Mouse (Mus musculus): ENCODE results near the gene Mkrn2os. TPM values are rescaled to one million over a fixed set of nuclear protein-coding genes. Genes with fewer than 3 reads are reported as not detected.

Mkrn2os gene
- total and polyA plus RNA-seq, 3 experiments = 0.46 TPM; not detected in 2

- no peak overlapping the region for H3K4me3 ChIP-seq (ENCODE audit: control insufficient read depth in 1 of 2, insufficient read depth in 1 of 2, low read depth in 2 of 2, low read length in 2 of 2)
- no peaks in the 10 kb centered on the region for H3K4me1 ChIP-seq (ENCODE audit: control insufficient read depth in 1 of 2, insufficient read depth in 2 of 2, low read length in 2 of 2)
- no peaks in the 10 kb centered on the region for H3K9me3 ChIP-seq (replicated peaks; ENCODE audit: insufficient read depth, low read length)
- no peak for DNase-seq (ENCODE audit: low read depth, low spot score)
- no peak for TF ChIP-seq SIN3A (IDR thresholded peaks at IDR 0.05; ENCODE audit: low read length)
- TF ChIP-seq JUND (IDR thresholded peaks at IDR 0.05; ENCODE audit: low read depth, low read length) = no peak
- no peak for TF ChIP-seq POLR2A (IDR thresholded peaks at IDR 0.05; ENCODE audit: control insufficient read depth in 1 of 2, insufficient read depth in 1 of 2, low read depth in 1 of 2, low read length in 2 of 2, poor library complexity in 1 of 2)
- TF ChIP-seq MXI1 (IDR thresholded peaks at IDR 0.05; ENCODE audit: low read depth, low read length) = no peak
- TF ChIP-seq MYB (IDR thresholded peaks at IDR 0.05; ENCODE audit: low read depth, low read length) = no peak
- TF ChIP-seq SMC3 (IDR thresholded peaks at IDR 0.05; ENCODE audit: low read depth, low read length) = no peak
- TF ChIP-seq TAL1 (IDR thresholded peaks at IDR 0.05; ENCODE audit: low read length) = no peak
- TF ChIP-seq EP300 (IDR thresholded peaks at IDR 0.05; ENCODE audit: low read depth in 1 of 2, low read length in 2 of 2) = no peak
- no peak for TF ChIP-seq ZNF384 (IDR thresholded peaks at IDR 0.05; ENCODE audit: low read depth, low read length)
- TF ChIP-seq POLR2AphosphoS5 (IDR thresholded peaks at IDR 0.05; ENCODE audit: borderline replicate concordance, low read depth, low read length) = no peak
- TF ChIP-seq MAZ (IDR thresholded peaks at IDR 0.05; ENCODE audit: low read depth, low read length) = no peak
- TF ChIP-seq E2F4 (IDR thresholded peaks at IDR 0.05; ENCODE audit: borderline replicate concordance, low read depth, low read length) = no peak
- TF ChIP-seq CTCF (IDR thresholded peaks at IDR 0.05 in 2 of 3, conservative IDR thresholded peaks at IDR 0.05 in 1 of 3; ENCODE audit: control insufficient read depth in 1 of 3, insufficient read depth in 1 of 3, low read depth in 2 of 3, low read length in 3 of 3, poor library complexity in 1 of 3, severe bottlenecking in 1 of 3) = no peak
- H3K27ac ChIP-seq (ENCODE audit: control insufficient read depth, low read depth, low read length) = no peak overlapping the region
- no peaks in the 10 kb centered on the region for H3K79me2 ChIP-seq (ENCODE audit: control insufficient read depth, insufficient read depth, low read length, poor library complexity)
- H3K27me3 ChIP-seq (ENCODE audit: control insufficient read depth in 1 of 2, insufficient read depth in 2 of 2, low read length in 2 of 2) = no peaks in the 10 kb centered on the region
- no peak overlapping the region for H3K9ac ChIP-seq (ENCODE audit: control insufficient read depth, low read depth, low read length, poor library complexity, severe bottlenecking)
- peaks cover 0 to 18% of the 10 kb centered on the region in 2 experiments; a peak in 2 of 4 replicates for H3K36me3 ChIP-seq (ENCODE audit: control insufficient read depth in 1 of 2, insufficient read depth in 2 of 2, low read length in 2 of 2)
These were observed 38.9 kb upstream of the Mkrn2os start for GRCm38 (mm10) chr6:115631056-115631795.

DNA sequence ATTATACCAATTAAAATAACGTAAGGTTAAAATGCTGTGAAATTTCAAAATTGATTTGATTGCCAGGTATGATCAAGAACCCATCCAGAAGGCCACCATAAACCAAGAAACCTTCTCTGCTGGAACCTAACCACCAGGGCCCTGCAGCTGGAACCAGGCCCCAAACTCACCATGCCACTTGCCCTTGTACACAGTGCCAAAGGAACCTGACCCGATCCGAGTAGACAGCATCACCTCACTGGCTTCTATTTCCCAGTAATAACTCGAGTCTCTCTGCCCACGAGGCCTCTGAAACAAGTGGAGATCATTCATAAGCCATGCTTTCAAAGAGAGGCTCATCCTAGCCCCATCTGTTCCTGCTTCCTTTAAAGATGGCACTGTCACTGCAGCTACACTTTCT, 33.7 kb upstream of the Mkrn2os start:
- Histone ChIP-seq H3K27me3 (ENCODE audit: control insufficient read depth in 1 of 2, insufficient read depth in 2 of 2, low read length in 2 of 2) (no peaks in the 10 kb centered on the region), H3K4me3 (ENCODE audit: control insufficient read depth in 1 of 2, insufficient read depth in 1 of 2, low read depth in 2 of 2, low read length in 2 of 2) (no peak overlapping the region), H3K9me3 (replicated peaks; ENCODE audit: insufficient read depth, low read length) (no peaks in the 10 kb centered on the region), H3K27ac (ENCODE audit: control insufficient read depth, low read depth, low read length) (no peak overlapping the region), H3K9ac (ENCODE audit: control insufficient read depth, low read depth, low read length, poor library complexity, severe bottlenecking) (no peak overlapping the region), H3K36me3 (ENCODE audit: control insufficient read depth in 1 of 2, insufficient read depth in 2 of 2, low read length in 2 of 2) (peaks cover 0 to 17% of the 10 kb centered on the region in 2 experiments; a peak in 2 of 4 replicates), H3K79me2 (ENCODE audit: control insufficient read depth, insufficient read depth, low read length, poor library complexity) (no peaks in the 10 kb centered on the region), H3K4me1 (ENCODE audit: control insufficient read depth in 1 of 2, insufficient read depth in 2 of 2, low read length in 2 of 2) (no peaks in the 10 kb centered on the region)
- no peak for DNase-seq (ENCODE audit: low read depth, low spot score)
- TF ChIP-seq TBP (IDR thresholded peaks at IDR 0.05; ENCODE audit: low read depth, low read length) = no peak

DNA sequence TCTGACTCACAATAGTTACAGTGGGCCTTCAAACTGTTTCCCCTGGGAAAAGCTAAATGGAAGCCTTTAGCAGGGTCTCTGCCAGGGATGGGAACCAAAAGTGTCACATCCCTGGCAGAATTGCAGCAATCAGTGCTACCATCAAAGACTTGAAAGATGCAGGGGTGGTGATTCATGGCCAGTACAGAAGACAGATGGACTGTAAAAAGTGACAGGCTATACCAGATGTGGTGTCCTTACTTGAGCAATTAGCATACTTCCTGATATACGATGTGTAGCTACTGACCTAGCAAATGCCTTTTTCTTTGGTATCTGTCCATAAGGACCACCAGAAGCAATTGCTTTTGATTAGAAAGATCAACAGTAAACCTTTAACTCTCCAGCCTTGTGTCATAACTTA, 28.6 kb upstream of the Mkrn2os start:
- H3K27ac ChIP-seq (ENCODE audit: control insufficient read depth, low read depth, low read length) = no peak overlapping the region
- no peak for DNase-seq (ENCODE audit: low read depth, low spot score)
- TF ChIP-seq USF1 (IDR thresholded peaks at IDR 0.05; ENCODE audit: low read depth, low read length) (no peak), HCFC1 (IDR thresholded peaks at IDR 0.05; ENCODE audit: low read depth, low read length) (no peak), MYB (IDR thresholded peaks at IDR 0.05; ENCODE audit: low read depth, low read length) (no peak), JUND (IDR thresholded peaks at IDR 0.05; ENCODE audit: low read depth, low read length) (no peak), CTCF (IDR thresholded peaks at IDR 0.05 in 2 of 3, conservative IDR thresholded peaks at IDR 0.05 in 1 of 3; ENCODE audit: control insufficient read depth in 1 of 3, insufficient read depth in 1 of 3, low read depth in 2 of 3, low read length in 3 of 3, poor library complexity in 1 of 3, severe bottlenecking in 1 of 3) (no peak), TAL1 (IDR thresholded peaks at IDR 0.05; ENCODE audit: low read length) (no peak), BHLHE40 (IDR thresholded peaks at IDR 0.05; ENCODE audit: borderline replicate concordance, low read depth, low read length) (no peak), NELFE (IDR thresholded peaks at IDR 0.05; ENCODE audit: low read depth, low read length) (no peak), USF2 (IDR thresholded peaks at IDR 0.05; ENCODE audit: borderline replicate concordance in 1 of 2, insufficient read depth in 1 of 2, low read depth in 1 of 2, low read length in 2 of 2) (no peak), E2F4 (IDR thresholded peaks at IDR 0.05; ENCODE audit: borderline replicate concordance, low read depth, low read length) (no peak), MEF2A (IDR thresholded peaks at IDR 0.05; ENCODE audit: extremely low read depth, insufficient replicate concordance, low read depth, low read length, poor library complexity, severe bottlenecking) (no peak), ZKSCAN1 (IDR thresholded peaks at IDR 0.05; ENCODE audit: low read depth, low read length) (no peak), TBP (IDR thresholded peaks at IDR 0.05; ENCODE audit: low read depth, low read length) (no peak), CHD2 (IDR thresholded peaks at IDR 0.05; ENCODE audit: low read length) (no peak), MAZ (IDR thresholded peaks at IDR 0.05; ENCODE audit: low read depth, low read length) (no peak), UBTF (IDR thresholded peaks at IDR 0.05; ENCODE audit: borderline replicate concordance, insufficient read depth, low read depth, low read length) (no peak), MXI1 (IDR thresholded peaks at IDR 0.05; ENCODE audit: low read depth, low read length) (no peak)

More for the DNA sequence above, 28.6 kb upstream of the Mkrn2os start:
- Histone ChIP-seq H3K36me3 (ENCODE audit: control insufficient read depth in 1 of 2, insufficient read depth in 2 of 2, low read length in 2 of 2) (peaks cover 0 to 14% of the 10 kb centered on the region in 2 experiments; a peak in 2 of 4 replicates), H3K79me2 (ENCODE audit: control insufficient read depth, insufficient read depth, low read length, poor library complexity) (no peaks in the 10 kb centered on the region), H3K9me3 (replicated peaks; ENCODE audit: insufficient read depth, low read length) (no peaks in the 10 kb centered on the region), H3K9ac (ENCODE audit: control insufficient read depth, low read depth, low read length, poor library complexity, severe bottlenecking) (no peak overlapping the region), H3K27me3 (ENCODE audit: control insufficient read depth in 1 of 2, insufficient read depth in 2 of 2, low read length in 2 of 2) (no peaks in the 10 kb centered on the region), H3K4me1 (ENCODE audit: control insufficient read depth in 1 of 2, insufficient read depth in 2 of 2, low read length in 2 of 2) (no peaks in the 10 kb centered on the region), H3K4me3 (ENCODE audit: control insufficient read depth in 1 of 2, insufficient read depth in 1 of 2, low read depth in 2 of 2, low read length in 2 of 2) (no peak overlapping the region)

Measured in MEL (cell line).